Mouse (Mus musculus) heart, adult 9 months (tissue): ENCODE measurements at regions not wholly inside any gene's neighbourhood (a gene's known extent, or its start where the extent isn't known, plus 50 kb on each side); places are given as distances from the start of the nearest gene placed in this dataset.
A peak's percentile ranks its signal among the peaks of the same experiment; 100 is the strongest.

ENCODE experiments used
- DNase-seq, 2 experiments: peaks; one replicate each; pipeline ENCODE4 v3.0.0; 2022; ENCODE audit warnings: low spot score in 2 of 2

GRCm38 (mm10) chr11:34977861-34978260 lies 143.2 kb upstream of the Slit3 start:
- peak; percentile 30 to 40 for DNase-seq

- no peak for DNase-seq
Measured at GRCm38 (mm10) chr11:34975771-34976302, 142.4 kb upstream of the Spdl1 start.

DNA sequence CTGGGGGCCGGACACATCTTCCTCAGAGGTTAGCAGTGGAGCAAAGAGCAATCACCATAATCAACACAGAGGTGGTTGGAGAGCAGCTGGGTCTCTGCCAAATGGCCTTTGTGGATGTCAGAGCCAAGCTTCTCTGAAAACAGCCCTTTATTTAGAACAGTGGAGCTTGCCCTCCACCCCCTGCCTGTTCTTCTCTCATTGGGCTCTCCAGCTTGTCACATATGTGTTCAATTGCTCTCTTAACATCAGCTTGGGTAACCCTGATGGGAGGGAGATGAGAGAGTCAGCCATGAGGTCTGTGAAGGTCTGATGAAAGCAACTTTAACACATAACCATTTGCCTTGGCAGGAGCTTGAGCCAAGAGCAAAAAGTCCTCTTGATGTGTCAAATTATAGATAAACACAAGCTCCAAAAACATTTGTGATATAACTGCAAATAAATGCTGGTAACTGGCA lies 140.1 kb upstream of the Spdl1 start:
- DNase-seq = no peak

DNA sequence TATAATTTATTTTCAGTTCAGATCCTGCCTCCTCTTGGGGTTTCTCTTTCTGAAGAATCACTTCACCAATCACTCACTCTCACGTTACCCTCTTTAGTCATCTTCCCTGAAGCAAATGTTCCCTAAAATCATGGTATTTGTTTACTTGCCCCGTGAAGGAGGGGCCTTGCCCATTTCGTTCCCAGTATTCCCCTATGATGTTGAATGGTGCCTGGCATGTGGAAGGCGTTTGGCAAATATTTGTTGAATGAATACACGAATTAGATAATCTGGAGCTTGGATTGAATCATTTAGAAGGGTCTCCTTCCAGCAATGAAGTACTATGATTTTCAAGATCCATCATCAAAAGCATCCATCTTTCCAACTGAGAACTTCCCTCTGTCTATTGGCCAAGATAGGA lies 139.6 kb upstream of the Spdl1 start:
- DNase-seq = no peak

DNA sequence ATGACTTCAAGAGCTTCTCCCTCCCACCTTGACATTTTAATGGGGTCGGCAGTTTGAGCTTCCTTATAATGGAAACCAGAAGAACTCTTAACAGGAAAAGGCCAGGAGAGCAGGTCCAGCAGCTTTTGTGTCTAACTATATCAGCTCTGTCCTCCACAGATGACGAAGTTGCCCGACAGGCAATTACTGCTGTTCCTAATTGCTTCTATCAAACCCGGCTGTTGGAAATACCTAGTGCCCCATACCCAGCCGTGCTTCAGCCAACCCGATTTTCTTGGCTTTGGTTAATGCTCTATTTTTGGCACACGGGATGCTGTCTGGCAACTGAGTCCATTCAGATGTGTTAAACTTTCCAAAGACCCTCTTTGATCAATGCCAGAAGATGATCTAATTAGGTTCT lies 125.8 kb upstream of the Spdl1 start:
- DNase-seq = no peak

- no peak for DNase-seq
Measured at GRCm38 (mm10) chr11:34941486-34942456, 108.3 kb upstream of the Spdl1 start.

- no peak for DNase-seq
Measured at GRCm38 (mm10) chr11:34940151-34940550, 106.7 kb upstream of the Spdl1 start.

- no peak for DNase-seq
Measured at GRCm38 (mm10) chr11:34939002-34939401, 105.6 kb upstream of the Spdl1 start.

GRCm38 (mm10) chr11:34932191-34932590 lies 98.8 kb upstream of the Spdl1 start:
- no peak for DNase-seq

DNA sequence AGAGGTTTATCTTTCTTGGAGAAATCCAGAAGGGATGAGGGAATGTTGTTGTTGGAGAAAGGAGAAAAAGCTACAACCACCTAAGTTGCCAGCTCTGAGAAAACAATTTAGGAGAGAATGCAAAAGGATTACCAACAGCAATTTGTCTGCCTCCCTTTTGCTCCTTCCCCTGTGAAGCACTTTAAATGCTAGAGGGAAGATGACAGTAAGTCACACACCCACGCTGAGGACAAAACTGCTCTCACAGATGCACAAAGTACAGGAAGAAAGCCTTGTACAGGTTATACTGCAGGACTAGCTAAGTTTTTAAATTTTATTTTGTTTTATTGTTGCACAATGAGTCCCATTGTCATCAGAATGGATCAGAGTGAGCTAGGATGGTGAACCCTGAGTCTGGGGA lies 83.7 kb upstream of the Spdl1 start:
- no peak for DNase-seq

DNA sequence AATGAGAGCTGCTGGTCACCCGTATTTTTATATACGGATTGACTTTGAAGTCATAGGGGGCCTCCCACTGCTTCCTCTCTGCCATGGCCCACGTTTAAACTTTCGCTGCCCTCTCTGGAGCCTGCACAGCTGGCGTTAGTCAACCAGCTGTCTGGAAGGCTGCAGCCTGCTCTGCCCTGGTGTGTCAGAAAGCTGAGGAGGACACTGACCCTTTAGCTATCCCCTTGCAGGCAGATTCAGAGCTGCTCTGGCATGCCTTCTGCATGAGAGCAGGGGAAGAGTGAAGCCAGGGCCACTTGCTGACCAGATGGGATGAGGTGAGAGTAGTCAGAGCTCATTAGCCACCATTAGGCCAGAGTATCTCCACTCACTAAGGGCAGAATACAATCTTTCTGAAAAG lies 76.4 kb upstream of the Spdl1 start:
- DNase-seq = no peak

GRCm38 (mm10) chr11:34904271-34904670 lies 70.8 kb upstream of the Spdl1 start:
- DNase-seq = no peak

DNA sequence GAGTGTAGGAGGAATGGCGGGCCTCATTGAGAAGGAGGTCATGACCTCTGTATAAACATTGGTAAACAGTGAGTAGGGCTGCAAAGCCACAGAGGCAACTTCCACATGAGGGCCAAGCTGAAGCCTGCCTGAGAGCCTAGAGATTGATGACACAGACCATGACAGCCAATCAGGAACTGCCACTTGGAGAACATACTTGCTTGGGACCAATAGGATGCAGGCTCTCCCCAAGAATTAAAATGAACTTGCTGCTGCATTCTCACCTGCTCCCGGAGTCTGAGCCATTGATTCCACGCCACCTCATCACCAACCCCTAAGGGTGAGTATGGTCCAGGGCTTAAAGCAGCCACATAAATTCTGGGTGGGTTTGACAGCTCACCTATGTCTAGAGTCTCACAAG lies 66.0 kb upstream of the Spdl1 start:
- DNase-seq = no peak

- DNase-seq = no peak
Measured at GRCm38 (mm10) chr11:34895624-34896023, 62.2 kb upstream of the Spdl1 start.

DNA sequence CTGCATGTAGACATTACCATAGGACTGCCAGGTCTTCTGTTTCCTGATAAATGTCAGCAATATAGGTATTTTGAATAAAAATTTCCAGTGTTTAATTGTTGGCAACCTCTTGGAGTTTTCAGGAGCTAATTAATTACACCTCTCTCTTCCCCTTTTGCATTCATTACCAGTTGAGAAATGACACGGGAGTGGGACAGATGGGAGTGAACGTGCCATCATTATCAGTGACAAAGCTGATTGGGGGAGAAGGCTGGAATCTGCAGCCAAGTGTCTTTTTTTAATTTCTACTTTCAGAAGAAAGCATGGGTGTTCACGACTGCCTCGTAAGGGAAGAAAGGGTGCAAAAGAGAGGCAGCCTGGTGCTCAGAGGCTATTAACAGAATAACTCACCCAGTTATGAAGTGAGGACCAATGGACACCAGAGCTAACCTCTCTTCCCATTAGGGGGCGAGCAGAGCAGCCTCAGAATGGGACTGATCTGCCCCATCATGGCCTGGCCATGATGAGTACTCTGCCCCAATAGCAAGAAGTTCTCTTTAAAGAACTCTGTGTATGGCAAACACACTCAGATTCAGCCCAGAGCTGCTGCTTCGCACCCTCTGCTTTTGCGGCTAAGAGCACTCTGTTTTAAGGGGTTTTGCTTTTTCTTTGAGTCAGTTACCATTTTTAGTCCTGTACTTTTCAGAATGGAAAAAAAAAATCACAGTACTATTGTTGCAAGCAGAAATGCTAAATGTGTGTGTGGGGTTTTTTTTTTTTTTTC lies 55.1 kb upstream of the Spdl1 start:
- no peak for DNase-seq

- no peak for DNase-seq
Measured at GRCm38 (mm10) chr11:34887587-34887986, 54.1 kb upstream of the Spdl1 start.
